Mouse (Mus musculus) ES-Bruce4 (cell line): ENCODE data around the gene Tgm1. TPM values are rescaled to one million over a fixed set of nuclear protein-coding genes. Genes with fewer than 3 reads are reported as not detected.

Experiments
- H3K27ac ChIP-seq: 2 replicates; pipeline ENCODE4 v1.5.1; 2012; ENCODE audit warnings: low read length, inconsistent platforms; ENCODE audit not compliant: insufficient read depth
- H3K27me3 ChIP-seq: 2 replicates; pipeline ENCODE4 v1.6.1; 2012; ENCODE audit warnings: mild to moderate bottlenecking, low read length, inconsistent platforms; ENCODE audit not compliant: control insufficient read depth, poor library complexity, insufficient read depth, severe bottlenecking
- H3K36me3 ChIP-seq: 2 replicates; pipeline ENCODE4 v1.6.1; 2012; ENCODE audit warnings: inconsistent platforms, mild to moderate bottlenecking, low read length, moderate library complexity; ENCODE audit not compliant: control insufficient read depth, poor library complexity, insufficient read depth, severe bottlenecking
- H3K4me1 ChIP-seq: one replicate; pipeline ENCODE4 v1.8.1; 2011; ENCODE audit warnings: low read length; ENCODE audit not compliant: control insufficient read depth, insufficient read depth
- H3K4me3 ChIP-seq: 2 replicates; pipeline ENCODE4 v1.5.1; 2011; ENCODE audit warnings: low read depth, mild to moderate bottlenecking, low read length
- H3K9ac ChIP-seq: 2 replicates; pipeline ENCODE4 v1.6.1; 2012; ENCODE audit warnings: low read depth, mild to moderate bottlenecking, inconsistent platforms; ENCODE audit not compliant: poor library complexity, severe bottlenecking
- H3K9me3 ChIP-seq: replicated peaks from 2 replicates; pipeline ENCODE4 v1.6.1; 2012; ENCODE audit warnings: mild to moderate bottlenecking, low read length, inconsistent platforms; ENCODE audit not compliant: control insufficient read depth, poor library complexity, insufficient read depth, severe bottlenecking
- CTCF ChIP-seq: IDR thresholded peaks from one replicate; pipeline ENCODE4 v1.8.1; 2011; ENCODE audit warnings: low read depth, low read length
- EP300 ChIP-seq: IDR thresholded peaks from 2 replicates; pipeline ENCODE4 v1.6.1; 2011; ENCODE audit warnings: low read depth, low read length; ENCODE audit not compliant: insufficient read depth
- POLR2A ChIP-seq: IDR thresholded peaks from one replicate; pipeline ENCODE4 v1.8.1; 2011; ENCODE audit warnings: low read length; ENCODE audit not compliant: insufficient read depth
- polyA plus RNA-seq: library from polyadenylated mRNA; stranded (reverse); fragments of >200 nt; gene quantifications from 2 replicates; pipeline ENCODE4 v1.2.4, GENCODE M21; 2011; ENCODE audit warnings: low read depth; ENCODE audit not compliant: missing spikeins, insufficient read depth, insufficient read length

Tgm1 gene
- polyA plus RNA-seq, 1 experiment: 24.3 TPM

DNA sequence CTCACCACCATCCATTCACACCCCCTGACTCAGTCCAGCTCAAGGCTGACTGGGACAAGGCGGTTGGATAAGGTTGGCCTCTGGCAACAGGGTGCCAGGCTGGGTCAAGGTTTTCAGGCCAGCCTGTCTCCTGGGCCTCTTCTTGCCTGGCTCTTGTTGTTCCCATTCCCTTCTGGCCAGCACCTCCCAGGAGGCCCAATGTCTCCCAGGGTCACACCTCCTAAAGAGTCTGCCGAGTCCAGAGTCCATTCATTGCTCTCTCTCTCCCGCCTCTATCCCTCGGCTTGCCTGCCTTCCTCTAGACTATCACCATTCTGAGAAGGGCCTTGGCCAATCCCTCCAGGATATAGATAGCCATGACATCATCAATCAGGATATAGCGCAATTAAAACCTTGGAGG lies 55.7 kb downstream of the Tgm1 start:
- H3K9me3 ChIP-seq: no peaks in the 10 kb centered on the region
- H3K4me1 ChIP-seq: no peaks in the 10 kb centered on the region
- H3K36me3 ChIP-seq: peaks cover 12% of the 10 kb centered on the region
- no peak for TF ChIP-seq CTCF
- TF ChIP-seq EP300: no peak
- no peak for TF ChIP-seq POLR2A
- no peak overlapping the region for H3K9ac ChIP-seq
- no peak overlapping the region for H3K27ac ChIP-seq
- no peak overlapping the region for H3K4me3 ChIP-seq
- H3K27me3 ChIP-seq: no peaks in the 10 kb centered on the region

GRCm38 (mm10) chr14:55656935-55657334 lies 56.8 kb downstream of the Tgm1 start:
- no peaks in the 10 kb centered on the region for H3K4me1 ChIP-seq
- no peaks in the 10 kb centered on the region for H3K9me3 ChIP-seq
- no peak overlapping the region for H3K27ac ChIP-seq
- no peaks in the 10 kb centered on the region for H3K27me3 ChIP-seq
- H3K9ac ChIP-seq: no peak overlapping the region
- H3K4me3 ChIP-seq: no peak overlapping the region
- TF ChIP-seq POLR2A (no peak), EP300 (no peak), CTCF (no peak)
- peaks cover 8% of the 10 kb centered on the region for H3K36me3 ChIP-seq

DNA sequence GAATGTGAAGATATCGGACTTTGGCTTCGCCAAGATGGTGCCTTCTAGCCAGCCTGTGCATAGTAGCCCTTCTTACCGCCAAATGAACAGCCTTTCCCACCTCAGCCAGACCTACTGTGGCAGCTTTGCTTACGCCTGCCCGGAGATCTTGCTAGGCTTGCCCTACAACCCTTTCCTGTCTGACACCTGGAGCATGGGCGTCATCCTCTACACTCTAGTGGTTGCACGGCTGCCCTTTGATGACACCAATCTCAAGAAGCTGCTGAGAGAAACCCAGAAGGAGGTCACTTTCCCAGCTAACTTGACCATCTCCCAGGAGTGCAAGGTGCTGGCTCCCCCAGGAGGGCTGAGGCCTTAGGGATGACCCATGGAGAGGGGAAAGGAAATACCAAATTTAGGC lies 62.2 kb downstream of the Tgm1 start:
- TF ChIP-seq EP300 (no peak), POLR2A (no peak), CTCF (no peak)
- H3K4me1 ChIP-seq: no peaks in the 10 kb centered on the region

More for the DNA sequence above, 62.2 kb downstream of the Tgm1 start:
- Histone ChIP-seq H3K9ac (no peak overlapping the region), H3K4me3 (no peak overlapping the region), H3K9me3 (no peaks in the 10 kb centered on the region), H3K27me3 (no peaks in the 10 kb centered on the region), H3K36me3 (no peaks in the 10 kb centered on the region), H3K27ac (no peak overlapping the region)

Other genes starting within 250 kb of the Tgm1 start
- gene Dhrs4, start 235.2 kb downstream of the Tgm1 start, polyA plus RNA-seq: 24.8 and 29.6 TPM in 2 replicates
- 7.5 and 9.9 TPM in 2 replicates for gene Carmil3, start 223.3 kb downstream of the Tgm1 start, polyA plus RNA-seq
- not detected in 2 replicates for gene Cpne6, start 203.5 kb downstream of the Tgm1 start, polyA plus RNA-seq
- not detected in 2 replicates for gene Nrl, start 188.9 kb downstream of the Tgm1 start, polyA plus RNA-seq
- 18.0 and 21.2 TPM in 2 replicates for gene Pck2, start 173.7 kb downstream of the Tgm1 start, polyA plus RNA-seq
- gene Dcaf11, start 153.9 kb downstream of the Tgm1 start, polyA plus RNA-seq: 25.6 and 34.7 TPM in 2 replicates
- not detected in 2 replicates for gene A730061H03Rik, start 153.5 kb downstream of the Tgm1 start, polyA plus RNA-seq
- gene Fitm1, start 138.3 kb downstream of the Tgm1 start, polyA plus RNA-seq: 1.5 TPM in 1 of 2 replicates, not detected in the other
- gene Psme1, start 135.8 kb downstream of the Tgm1 start, polyA plus RNA-seq: 188 and 199 TPM in 2 replicates
- gene Emc9, start 128.6 kb downstream of the Tgm1 start, polyA plus RNA-seq: 5.3 and 6.1 TPM in 2 replicates
- gene Psme2, start 122.8 kb downstream of the Tgm1 start, polyA plus RNA-seq: 195 and 200 TPM in 2 replicates
- 31.6 and 39.1 TPM in 2 replicates for gene Rnf31, start 122.2 kb downstream of the Tgm1 start, polyA plus RNA-seq
- 9.6 and 10.9 TPM in 2 replicates for gene Irf9, start 110.4 kb downstream of the Tgm1 start, polyA plus RNA-seq
- gene Rec8, start 95.9 kb downstream of the Tgm1 start, polyA plus RNA-seq: 16.4 and 20.6 TPM in 2 replicates
- gene Ipo4, start 78.0 kb downstream of the Tgm1 start, polyA plus RNA-seq: 69.4 and 88.5 TPM in 2 replicates
- 9.8 and 14.1 TPM in 2 replicates for gene Gm49378, start 76.0 kb downstream of the Tgm1 start, polyA plus RNA-seq
- gene Tm9sf1, start 70.1 kb downstream of the Tgm1 start, polyA plus RNA-seq: 22.7 and 25.1 TPM in 2 replicates
- gene Tssk4, start 63.7 kb downstream of the Tgm1 start, polyA plus RNA-seq: not detected in 2 replicates
- 33.2 and 36.0 TPM in 2 replicates for gene Mdp1, start 53.4 kb downstream of the Tgm1 start, polyA plus RNA-seq
- gene Gmpr2, start 42.0 kb downstream of the Tgm1 start, polyA plus RNA-seq: 22.2 and 26.7 TPM in 2 replicates
- 229 and 241 TPM in 2 replicates for gene Nedd8, start 41.8 kb downstream of the Tgm1 start, polyA plus RNA-seq
- gene Tinf2, start 32.1 kb downstream of the Tgm1 start, polyA plus RNA-seq: 50.9 and 63.6 TPM in 2 replicates
- gene Rabggta, start 8.3 kb upstream of the Tgm1 start, polyA plus RNA-seq: 39.6 and 42.5 TPM in 2 replicates
- 34.7 and 38.9 TPM in 2 replicates for gene Dhrs1, start 31.8 kb upstream of the Tgm1 start, polyA plus RNA-seq
- 56.2 and 59.8 TPM in 2 replicates for gene Nop9, start 31.8 kb upstream of the Tgm1 start, polyA plus RNA-seq
- not detected in 2 replicates for gene Cideb, start 44.5 kb upstream of the Tgm1 start, polyA plus RNA-seq
- 5.3 and 6.8 TPM in 2 replicates for gene Ltb4r2, start 47.5 kb upstream of the Tgm1 start, polyA plus RNA-seq
- 2.6 and 3.0 TPM in 2 replicates for gene Ltb4r1, start 52.0 kb upstream of the Tgm1 start, polyA plus RNA-seq
- gene Adcy4, start 70.2 kb upstream of the Tgm1 start, polyA plus RNA-seq: 0.30 and 1.2 TPM in 2 replicates
- gene Ripk3, start 74.9 kb upstream of the Tgm1 start, polyA plus RNA-seq: 11.0 and 16.4 TPM in 2 replicates
- 57.0 and 57.7 TPM in 2 replicates for gene Nfatc4, start 109.2 kb upstream of the Tgm1 start, polyA plus RNA-seq
- gene Nynrin, start 140.1 kb upstream of the Tgm1 start, polyA plus RNA-seq: 21.5 and 24.6 TPM in 2 replicates
- 0.21 and 0.27 TPM in 2 replicates for gene Cbln3, start 170.5 kb upstream of the Tgm1 start, polyA plus RNA-seq
- gene Khnyn, start 171.0 kb upstream of the Tgm1 start, polyA plus RNA-seq: 29.8 and 30.9 TPM in 2 replicates
- gene Sdr39u1, start 186.4 kb upstream of the Tgm1 start, polyA plus RNA-seq: 7.9 and 13.2 TPM in 2 replicates
- gene Cma1, start 230.7 kb upstream of the Tgm1 start, polyA plus RNA-seq: not detected in 2 replicates
- gene Cma2, start 237.1 kb upstream of the Tgm1 start, polyA plus RNA-seq: not detected in 2 replicates